Mouse (Mus musculus) neural tube, postnatal 0 days (tissue): ENCODE results near the gene Rpn2. TPM values are rescaled to one million over a fixed set of nuclear protein-coding genes. Genes with fewer than 3 reads are reported as not detected.

Experiments
- polyA plus RNA-seq: library from polyadenylated mRNA; unstranded; fragments of >200 nt; fragmentation: Nextera tagmentation; extraction: Ambion mirVana; gene quantifications from 2 replicates; pipeline ENCODE4 v1.2.1, GENCODE M21; 2015

Gene Rpn2
- polyA plus RNA-seq: 187 and 193 TPM in 2 replicates

DNA sequence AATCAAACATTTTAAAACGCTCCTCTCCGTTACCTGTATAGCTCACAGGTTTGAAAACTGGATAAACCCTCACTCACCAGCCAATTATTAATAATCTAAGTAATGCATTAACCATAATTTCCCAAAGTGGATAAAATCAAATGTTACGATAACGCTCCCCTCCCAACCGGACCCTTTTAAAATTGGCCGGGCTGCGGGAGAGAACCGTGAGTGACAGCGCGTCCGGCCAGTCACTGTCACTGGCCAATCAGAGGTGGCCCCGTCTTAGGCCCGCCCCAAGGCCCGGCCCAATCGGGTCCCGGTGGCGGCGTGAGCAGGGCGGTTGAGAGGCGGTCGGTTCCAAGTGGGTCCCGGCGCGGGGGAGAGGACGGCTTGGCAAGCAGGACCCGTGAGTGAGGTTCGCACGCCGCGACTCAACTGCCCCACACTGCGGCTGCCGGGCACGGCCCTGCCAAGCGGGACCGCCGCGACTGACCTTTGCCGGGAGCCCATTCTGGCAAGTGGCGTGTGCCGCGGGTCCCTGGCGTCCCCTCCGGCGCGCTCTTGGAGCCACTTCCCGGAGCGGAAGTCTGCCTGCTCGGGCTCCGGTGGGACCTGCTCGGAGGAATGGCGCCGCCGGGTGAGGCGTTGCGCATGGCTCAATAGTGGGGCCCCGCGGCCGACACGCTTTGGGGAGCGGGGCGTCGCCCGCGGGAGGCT, at the start of gene Rpn2:
Rpn2 (plus strand) TSS at position 301 of the 699 bp plus-strand sequence.

DNA sequence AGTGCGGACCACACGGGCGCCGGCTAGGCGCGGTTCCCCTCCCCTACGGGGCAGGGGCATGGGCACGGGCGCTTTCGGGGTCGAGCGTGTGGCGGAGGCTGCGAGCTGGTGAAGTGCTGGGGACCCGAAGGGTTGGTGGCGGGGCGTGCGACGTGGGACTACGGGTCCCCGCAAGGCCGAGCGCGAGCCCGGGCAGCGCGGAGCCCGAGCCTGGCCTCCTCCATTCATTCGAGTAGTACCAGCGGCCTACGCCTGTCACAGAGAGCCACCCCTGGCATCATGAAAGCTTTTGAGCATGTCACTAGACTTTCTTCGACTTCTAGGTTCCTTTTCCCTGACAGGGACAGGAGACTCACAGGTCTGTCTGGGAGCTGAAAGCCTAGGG, 591 bp downstream of the Rpn2 start, which contains the start of gene Mroh8:
Mroh8 (minus strand) TSS at position 134 of the 385 bp plus-strand sequence.

DNA sequence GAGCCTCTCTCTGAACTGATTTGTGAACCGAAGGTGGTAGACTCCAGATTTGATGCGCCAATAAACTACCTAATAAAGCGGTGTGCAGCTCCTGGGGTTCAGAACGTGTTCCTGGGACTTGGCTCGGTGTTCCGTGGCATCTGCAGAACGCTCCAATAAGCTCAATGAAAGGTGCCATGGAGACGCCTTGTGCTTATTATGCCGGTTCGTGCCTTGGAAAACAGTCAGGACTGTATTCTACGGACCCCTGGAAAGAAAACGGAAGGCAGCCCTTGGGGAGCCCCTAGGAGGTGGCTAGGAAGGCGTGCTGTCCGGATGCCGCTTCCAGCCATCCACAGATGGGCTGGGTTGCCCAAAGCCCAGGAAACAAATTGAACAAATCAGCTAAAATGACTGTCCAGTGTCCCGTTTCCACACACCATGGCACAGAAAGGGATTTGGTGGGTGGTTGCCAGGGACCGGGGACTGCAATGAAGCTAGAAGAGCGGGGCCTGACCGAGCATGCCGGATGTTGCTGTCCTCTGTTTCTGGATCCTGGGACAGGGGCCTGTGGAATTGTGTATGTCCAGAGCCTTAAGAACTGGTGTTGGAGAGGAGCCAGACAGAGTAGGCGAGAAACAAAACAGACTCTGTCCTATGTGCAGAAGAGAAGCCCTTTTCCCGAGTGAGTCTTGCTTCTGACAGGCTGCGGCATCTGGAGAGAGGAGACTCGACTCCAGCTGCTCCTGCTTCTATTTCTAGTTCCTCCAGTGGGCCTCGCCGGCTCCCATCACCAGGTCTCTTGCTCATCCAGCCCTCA, 68.7 kb downstream of the Rpn2 start, which contains the start of gene Ghrh:
Ghrh (minus strand) TSS at position 146 of the 799 bp plus-strand sequence.

DNA sequence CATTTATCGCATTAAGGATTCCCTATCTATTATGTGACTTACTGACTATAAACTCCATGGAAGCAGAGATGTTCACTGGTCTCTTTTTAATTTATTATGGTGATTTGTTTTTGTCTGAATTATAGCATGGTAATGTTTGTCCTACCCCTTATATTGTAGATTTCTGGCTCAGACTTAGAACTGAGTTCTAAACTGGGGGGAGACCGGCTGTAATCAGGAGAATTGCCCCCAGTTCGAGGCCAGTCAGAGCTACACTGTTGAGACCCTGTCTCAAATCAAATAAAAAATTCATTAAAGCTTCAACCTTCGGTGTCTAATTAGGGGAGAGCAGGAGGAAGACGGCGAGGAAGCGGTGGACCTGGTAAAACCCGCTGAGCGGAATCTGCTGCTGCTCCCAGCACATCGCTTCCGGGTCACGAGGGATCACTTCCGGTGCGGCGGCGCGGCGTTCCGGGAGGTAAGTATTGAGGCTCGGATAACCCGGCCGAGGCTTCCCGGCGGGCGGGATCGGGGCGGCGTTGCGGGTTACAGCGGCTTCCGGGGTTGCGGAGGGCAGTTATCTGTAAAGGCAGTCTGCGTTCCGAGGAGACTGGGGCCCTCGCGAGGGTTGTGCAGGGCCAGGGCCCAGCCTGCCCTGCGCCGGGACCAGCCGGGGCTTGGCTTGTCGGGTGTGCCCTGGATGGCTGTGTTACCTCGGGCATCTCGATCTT, 88.5 kb downstream of the Rpn2 start, which contains the start of gene Manbal:
Manbal (plus strand) TSS at position 411 of the 710 bp plus-strand sequence.

Other genes with a start within 250 kb of the Rpn2 start
- 3.2 and 4.2 TPM in 2 replicates for gene Soga1, start 199.8 kb upstream of the Rpn2 start, polyA plus RNA-seq
- 0.36 and 0.41 TPM in 2 replicates for gene Tldc2, start 192.0 kb upstream of the Rpn2 start, polyA plus RNA-seq
- gene Samhd1, start 143.8 kb upstream of the Rpn2 start, polyA plus RNA-seq: 11.5 and 13.9 TPM in 2 replicates
- gene Rbl1, start 74.5 kb upstream of the Rpn2 start, polyA plus RNA-seq: 4.0 and 5.4 TPM in 2 replicates
- 0.35 and 0.42 TPM in 2 replicates for gene Mroh8, start 532 bp downstream of the Rpn2 start, polyA plus RNA-seq
- 0.52 and 0.68 TPM in 2 replicates for gene Ghrh, start 68.5 kb downstream of the Rpn2 start, polyA plus RNA-seq
- 133 and 140 TPM in 2 replicates for gene Manbal, start 88.6 kb downstream of the Rpn2 start, polyA plus RNA-seq
- gene Src, start 139.4 kb downstream of the Rpn2 start, polyA plus RNA-seq: 26.0 and 27.0 TPM in 2 replicates